13 mouse cellular contexts compared by ENCODE assay signal in the genomic region with DNA sequence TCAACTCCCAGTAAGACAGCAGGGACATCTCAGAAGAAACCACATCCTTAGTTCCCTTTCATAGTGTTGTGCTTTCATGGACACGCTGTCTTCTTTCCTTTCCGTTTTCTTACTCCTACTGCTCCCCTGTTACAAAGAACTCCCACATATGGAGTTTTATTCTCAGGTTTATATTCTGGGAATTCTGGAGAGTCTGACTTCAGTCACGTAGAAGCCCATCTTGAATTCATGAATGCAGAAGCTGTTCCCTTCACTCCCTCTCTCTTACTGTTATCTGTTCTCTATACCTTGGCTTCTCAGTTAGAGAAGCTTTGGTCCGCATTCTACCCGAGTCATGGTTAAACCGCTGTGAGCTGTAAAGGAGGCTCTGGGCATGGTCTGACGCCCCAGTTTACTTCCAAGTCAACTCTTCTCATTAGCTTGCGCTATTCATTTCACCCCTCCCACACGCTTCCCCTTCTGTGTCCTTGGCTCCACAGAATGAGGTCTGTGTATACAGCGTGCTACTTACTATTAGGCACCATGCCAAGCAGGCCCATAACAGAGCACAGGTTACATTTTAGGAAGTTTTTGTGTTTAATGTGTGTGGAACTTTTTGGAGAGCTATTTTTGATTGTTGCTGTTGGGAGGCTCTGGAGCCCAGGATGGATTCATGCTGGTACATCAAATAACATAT.
A peak's percentile ranks its signal among the peaks of the same experiment; 100 is the strongest.
DNase-seq lines count a peak whose midpoint lies in the region; ATAC-seq and TF ChIP-seq lines count a peak whose summit lies in the region.
"Had no signal": no experiment of that assay in that cellular context is flagged by ENCODE, and none has a peak within 500 bp of the region (broad histone marks: within the 10 kb centered on the region; RNA-seq: fewer than 3 reads in every experiment).

No protein-coding gene starts in this region.

- H3K4me2 ChIP-seq in hindbrain, embryonic 13.5 days, result no peak overlapping the region
- H3K4me2 ChIP-seq in hindbrain, embryonic 11.5 days (replicated peaks; ENCODE audit: low read depth, low read length), result no peak overlapping the region
- H3K4me2 ChIP-seq in lung, embryonic 16.5 days (ENCODE audit: low read depth, low read length), result no peak overlapping the region
- H3K4me2 ChIP-seq in embryonic facial prominence, embryonic 14.5 days (ENCODE audit: low read depth, low read length), result no peak overlapping the region
- no peak overlapping the region for H3K4me2 ChIP-seq in hindbrain, postnatal 0 days (ENCODE audit: low read depth, low read length)
- no peak overlapping the region for H3K4me2 ChIP-seq in liver, embryonic 12.5 days
- H3K4me2 ChIP-seq: liver, embryonic 13.5 days had no signal

- H3K27ac ChIP-seq in hindbrain, embryonic 13.5 days, result no peak overlapping the region
- no peak overlapping the region for H3K27ac ChIP-seq in hindbrain, embryonic 11.5 days (ENCODE audit: low read depth, low read length)
- H3K27ac ChIP-seq in lung, embryonic 16.5 days (ENCODE audit: low read length), result no peak overlapping the region
- H3K27ac ChIP-seq in embryonic facial prominence, embryonic 14.5 days (replicated peaks; ENCODE audit: low read depth, low read length), result no peak overlapping the region
- peak overlapping the region; percentile 15; the same call in 1 of the 2 replicates for H3K27ac ChIP-seq in hindbrain, postnatal 0 days
- no peak overlapping the region for H3K27ac ChIP-seq in liver, embryonic 12.5 days
- H3K27ac ChIP-seq: liver, embryonic 13.5 days had no signal

- no peaks in the 10 kb centered on the region for H3K9me3 ChIP-seq in hindbrain, embryonic 13.5 days
- H3K9me3 ChIP-seq in hindbrain, embryonic 11.5 days (ENCODE audit: control insufficient read depth, low read length), result no peaks in the 10 kb centered on the region
- no peaks in the 10 kb centered on the region for H3K9me3 ChIP-seq in lung, embryonic 16.5 days (ENCODE audit: control insufficient read depth, low read length)
- H3K9me3 ChIP-seq in embryonic facial prominence, embryonic 14.5 days (ENCODE audit: control insufficient read depth, low read length), result no peaks in the 10 kb centered on the region
- H3K9me3 ChIP-seq in hindbrain, postnatal 0 days (ENCODE audit: low read length), result no peaks in the 10 kb centered on the region
- H3K9me3 ChIP-seq in liver, embryonic 12.5 days (replicated peaks), result no peaks in the 10 kb centered on the region
- H3K9me3 ChIP-seq: liver, embryonic 13.5 days had no signal

- no peaks in the 10 kb centered on the region for H3K36me3 ChIP-seq in hindbrain, embryonic 13.5 days
- H3K36me3 ChIP-seq in hindbrain, embryonic 11.5 days (ENCODE audit: control insufficient read depth, insufficient read depth, low read length), result no peaks in the 10 kb centered on the region
- no peaks in the 10 kb centered on the region for H3K36me3 ChIP-seq in lung, embryonic 16.5 days (ENCODE audit: control insufficient read depth, insufficient read depth, low read length)
- H3K36me3 ChIP-seq in embryonic facial prominence, embryonic 14.5 days (ENCODE audit: control insufficient read depth, insufficient read depth, low read length), result no peaks in the 10 kb centered on the region
- H3K36me3 ChIP-seq in hindbrain, postnatal 0 days (ENCODE audit: insufficient read depth, low read length), result no peaks in the 10 kb centered on the region
- no peaks in the 10 kb centered on the region for H3K36me3 ChIP-seq in liver, embryonic 12.5 days
- H3K36me3 ChIP-seq: liver, embryonic 13.5 days had no signal

- no peak for TF ChIP-seq CTCF in hindbrain, postnatal 0 days (IDR thresholded peaks at IDR 0.05; ENCODE audit: low read depth)

- no peak overlapping the region for H3K4me3 ChIP-seq in hindbrain, embryonic 13.5 days
- H3K4me3 ChIP-seq in hindbrain, embryonic 11.5 days (ENCODE audit: low read depth, low read length), result no peak overlapping the region
- no peak overlapping the region for H3K4me3 ChIP-seq in lung, embryonic 16.5 days (ENCODE audit: low read length)
- H3K4me3 ChIP-seq in embryonic facial prominence, embryonic 14.5 days (ENCODE audit: low read depth, low read length), result no peak overlapping the region
- no peak overlapping the region for H3K4me3 ChIP-seq in hindbrain, postnatal 0 days (ENCODE audit: low read length)
- no peak overlapping the region for H3K4me3 ChIP-seq in liver, embryonic 12.5 days
- H3K4me3 ChIP-seq: liver, embryonic 13.5 days had no signal

- peak; percentile 75 for ATAC-seq in hindbrain, embryonic 13.5 days (ENCODE audit: low FRiP score)
- ATAC-seq in hindbrain, embryonic 11.5 days (ENCODE audit: low FRiP score), result no peak
- peak; percentile 73 for ATAC-seq in lung, embryonic 16.5 days (ENCODE audit: low read depth)
- ATAC-seq in embryonic facial prominence, embryonic 14.5 days (ENCODE audit: low read depth), result 0 out of 2 replicates have a peak, but pooled peaks have one; percentile 61
- peak; percentile 69 for ATAC-seq in hindbrain, postnatal 0 days
- ATAC-seq in liver, embryonic 12.5 days, result no peak

- DNase-seq in hindbrain, embryonic 11.5 days (ENCODE audit: low spot score), result no peak
- DNase-seq in lung, postnatal 10 days, result no peak
- DNase-seq in embryonic facial prominence, embryonic 14.5 days (ENCODE audit: low spot score), result peak; percentile 39
- peak; percentile 42 for DNase-seq in hindbrain, postnatal 0 days (ENCODE audit: low spot score)
- no peak for DNase-seq in adrenal gland, postnatal 36 days
- DNase-seq: kidney, adult 2 months; layer of hippocampus, postnatal 36 days; liver, embryonic 13.5 days; right cerebral cortex, postnatal 25 days; thymus, postnatal 4 days had no signal

- peaks cover 19% of the 10 kb centered on the region for H3K4me1 ChIP-seq in hindbrain, embryonic 13.5 days (replicated peaks)
- no peaks in the 10 kb centered on the region for H3K4me1 ChIP-seq in hindbrain, embryonic 11.5 days (replicated peaks; ENCODE audit: control insufficient read depth, insufficient read depth, low read length)
- no peaks in the 10 kb centered on the region for H3K4me1 ChIP-seq in lung, embryonic 16.5 days (replicated peaks; ENCODE audit: control insufficient read depth, insufficient read depth, low read length)
- peaks cover 10% of the 10 kb centered on the region; the same call in 1 of the 2 replicates for H3K4me1 ChIP-seq in embryonic facial prominence, embryonic 14.5 days (ENCODE audit: control insufficient read depth, insufficient read depth, low read length)
- peaks cover 7% of the 10 kb centered on the region; the same call in 1 of the 2 replicates for H3K4me1 ChIP-seq in hindbrain, postnatal 0 days (ENCODE audit: insufficient read depth, low read length)
- no peaks in the 10 kb centered on the region for H3K4me1 ChIP-seq in liver, embryonic 12.5 days
- H3K4me1 ChIP-seq: liver, embryonic 13.5 days had no signal

- 72% methylated on average over 10 of the region's 10 CpGs for WGBS in hindbrain, embryonic 13.5 days
- WGBS in hindbrain, embryonic 11.5 days, result 84% methylated on average over 10 of the region's 10 CpGs
- 72% methylated on average over 10 of the region's 10 CpGs for WGBS in lung, embryonic 16.5 days
- 74% methylated on average over 10 of the region's 10 CpGs for WGBS in embryonic facial prominence, embryonic 14.5 days
- 50% methylated on average over 10 of the region's 10 CpGs for WGBS in hindbrain, postnatal 0 days
- WGBS in liver, embryonic 12.5 days (ENCODE audit: insufficient replicate concordance), result 53% methylated on average over 10 of the region's 10 CpGs

- H3K27me3 ChIP-seq in hindbrain, embryonic 13.5 days, result no peaks in the 10 kb centered on the region
- H3K27me3 ChIP-seq in hindbrain, embryonic 11.5 days (ENCODE audit: control insufficient read depth, insufficient read depth, low read length), result no peaks in the 10 kb centered on the region
- H3K27me3 ChIP-seq in lung, embryonic 16.5 days (ENCODE audit: control insufficient read depth, insufficient read depth, low read depth, low read length), result no peaks in the 10 kb centered on the region
- no peaks in the 10 kb centered on the region for H3K27me3 ChIP-seq in embryonic facial prominence, embryonic 14.5 days (replicated peaks; ENCODE audit: control insufficient read depth, insufficient read depth, low read length)
- no peaks in the 10 kb centered on the region for H3K27me3 ChIP-seq in hindbrain, postnatal 0 days (ENCODE audit: insufficient read depth, low read length)
- H3K27me3 ChIP-seq in liver, embryonic 12.5 days (replicated peaks), result no peaks in the 10 kb centered on the region
- H3K27me3 ChIP-seq: liver, embryonic 13.5 days had no signal

- no peak overlapping the region for H3K9ac ChIP-seq in hindbrain, embryonic 13.5 days
- no peak overlapping the region for H3K9ac ChIP-seq in hindbrain, embryonic 11.5 days (ENCODE audit: low read depth, low read length)
- no peak overlapping the region for H3K9ac ChIP-seq in lung, embryonic 16.5 days (ENCODE audit: low read length)
- H3K9ac ChIP-seq in embryonic facial prominence, embryonic 14.5 days (ENCODE audit: low read depth, low read length), result no peak overlapping the region
- no peak overlapping the region for H3K9ac ChIP-seq in hindbrain, postnatal 0 days (replicated peaks; ENCODE audit: low read length)
- no peak overlapping the region for H3K9ac ChIP-seq in liver, embryonic 12.5 days
- H3K9ac ChIP-seq: liver, embryonic 13.5 days had no signal

Comparison
In these comparisons a context has a peak if more than half of its experiments do, and no peak if none do; other contexts are left out.
1. ATAC-seq: peak in hindbrain, embryonic 13.5 days (single experiment), lung, embryonic 16.5 days (single experiment), embryonic facial prominence, embryonic 14.5 days (single experiment) and hindbrain, postnatal 0 days (single experiment); none in hindbrain, embryonic 11.5 days (single experiment) and liver, embryonic 12.5 days (single experiment).
2. DNase-seq: peak in embryonic facial prominence, embryonic 14.5 days (single experiment) and hindbrain, postnatal 0 days (single experiment); none in hindbrain, embryonic 11.5 days (single experiment), lung, postnatal 10 days (single experiment) and adrenal gland, postnatal 36 days (0 of 2).